Mouse (Mus musculus) cerebellum, adult 18-20 months (tissue): ENCODE results near the gene Grin2b.

Source experiments
- DNase-seq, 2 experiments: peaks; one replicate each; pipeline ENCODE4 v3.0.0; 2021

The Grin2b gene

DNA sequence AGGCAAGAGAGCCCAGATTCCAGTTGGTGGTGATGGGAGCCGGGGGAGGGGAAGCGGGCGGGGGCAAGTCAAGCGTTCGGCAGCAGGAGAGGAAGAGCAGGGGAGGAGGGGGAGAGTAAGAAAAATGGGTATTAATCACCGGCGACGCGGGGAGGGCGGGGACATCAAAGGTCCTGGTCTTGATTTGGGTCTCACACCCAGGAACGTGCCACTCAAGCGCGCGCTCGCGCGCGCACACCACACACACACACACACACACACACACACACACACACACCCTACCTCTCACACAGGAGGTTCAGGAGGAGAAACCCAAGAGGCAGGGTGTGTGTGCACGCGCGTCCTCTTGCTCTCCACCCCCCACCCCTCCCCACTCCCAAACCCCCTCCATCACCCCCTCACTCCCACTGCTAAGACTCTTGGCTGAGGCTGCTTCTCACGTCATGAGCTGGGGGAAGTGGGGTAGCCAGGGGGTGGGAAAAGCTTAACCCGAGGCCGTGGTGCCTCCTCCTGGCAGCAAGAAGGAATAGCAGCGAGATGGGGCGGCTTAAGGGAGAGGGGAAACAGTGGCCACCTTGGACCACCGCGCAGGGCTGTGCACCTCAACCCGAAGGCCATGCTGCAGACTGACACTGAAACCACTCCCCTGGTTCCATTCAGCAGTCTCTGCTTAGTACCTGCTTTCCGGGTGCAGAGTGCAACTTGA is at the start of gene Grin2b:
Grin2b (minus strand) TSS at position 321 of the 706 bp plus-strand sequence.
- peak; percentile 16 to 26 for DNase-seq

DNA sequence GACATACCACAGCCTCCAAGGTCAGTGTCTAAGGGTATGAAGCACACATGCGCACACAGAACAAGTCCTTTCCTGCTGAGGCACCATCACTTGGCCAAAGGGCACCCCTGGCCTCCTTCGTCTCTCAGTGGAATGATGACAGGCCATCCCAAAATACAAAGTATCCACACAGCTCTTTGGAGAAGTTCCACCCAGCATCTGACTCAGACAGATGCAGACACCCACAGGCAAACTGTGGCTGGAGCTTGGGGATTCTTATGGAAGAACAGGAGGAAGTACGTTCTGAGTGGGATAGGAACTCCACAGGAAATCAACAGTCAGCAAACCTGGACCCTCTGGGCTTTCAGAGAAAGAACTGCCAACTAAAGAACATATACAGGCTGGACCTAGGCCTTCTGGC is 48.6 kb upstream of the Grin2b start:
- no peak for DNase-seq

DNA sequence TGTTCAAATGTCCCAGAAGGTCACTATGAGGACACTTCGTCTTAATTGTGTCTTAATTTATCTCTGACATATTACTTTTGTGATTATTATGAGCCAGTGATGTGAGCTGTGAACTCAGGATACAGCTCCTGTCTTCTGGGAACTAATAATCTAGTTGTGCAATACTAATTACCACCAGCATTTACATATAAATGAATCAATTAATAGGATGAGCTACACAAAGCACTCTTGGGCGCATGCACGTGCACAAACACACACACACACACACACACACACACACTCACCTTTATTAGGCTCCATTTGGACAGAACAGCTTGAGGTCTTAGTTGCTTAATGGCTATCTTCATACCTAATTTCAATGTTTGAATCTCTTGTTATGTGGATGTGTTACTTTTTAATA is 37.1 kb upstream of the Grin2b start:
- no peak for DNase-seq

DNA sequence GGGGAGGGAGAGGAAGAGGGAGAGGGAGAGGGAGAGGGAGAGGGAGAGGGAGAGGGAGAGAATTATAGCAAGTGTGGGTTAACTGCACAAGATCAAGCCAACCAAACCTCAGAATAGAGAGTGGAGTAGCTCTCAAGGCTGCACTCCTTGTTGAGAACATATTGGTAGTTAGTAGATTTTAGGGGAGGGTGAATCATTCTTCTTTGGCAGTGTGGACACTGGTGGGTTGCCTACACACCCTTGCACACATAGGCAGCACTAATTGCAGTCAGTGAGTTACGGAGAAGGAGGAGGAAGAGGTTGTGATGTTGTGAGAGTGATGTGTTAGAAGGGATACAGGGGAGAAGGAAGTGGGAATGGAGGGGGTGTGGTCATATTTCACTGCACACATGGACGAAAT is 26.5 kb upstream of the Grin2b start:
- no peak for DNase-seq

DNA sequence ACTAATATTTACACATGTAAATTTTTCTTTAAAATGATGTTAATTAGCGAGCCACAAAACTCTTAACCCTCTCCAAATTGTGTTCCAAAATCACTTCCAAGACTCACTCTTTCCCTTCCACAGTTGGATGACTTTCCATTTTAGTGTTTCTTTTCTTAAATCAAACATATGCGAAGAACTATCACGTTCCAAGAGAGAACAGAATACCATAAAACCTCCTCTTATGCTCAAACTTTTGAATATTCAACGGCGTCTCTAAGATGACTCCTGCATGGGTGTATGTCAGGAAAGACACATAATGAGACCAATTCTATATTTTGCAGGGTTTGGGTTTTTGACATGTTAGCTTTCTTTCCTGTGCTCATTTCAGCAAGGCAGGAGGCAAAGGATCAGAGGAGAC is 21.3 kb upstream of the Grin2b start:
- no peak for DNase-seq

DNA sequence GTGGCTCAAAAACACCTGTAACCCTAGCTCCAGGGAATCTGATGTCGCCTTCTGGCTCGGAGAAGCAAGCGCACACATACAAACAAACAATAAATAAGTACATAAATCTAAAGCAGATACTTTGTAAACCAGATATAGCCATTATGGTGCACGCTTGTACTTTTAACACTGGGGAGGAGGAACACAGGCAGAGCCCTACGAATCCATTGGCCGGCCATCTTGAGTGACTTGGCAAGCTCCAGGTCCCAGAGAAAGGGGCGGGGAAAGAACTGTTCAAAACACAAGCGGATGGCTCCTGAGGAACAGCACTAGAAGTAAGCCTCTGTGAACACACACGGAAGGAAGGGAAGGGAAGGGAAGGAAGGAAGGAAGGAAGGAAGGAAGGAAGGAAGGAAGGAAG is 4.8 kb upstream of the Grin2b start:
- DNase-seq = no peak

DNA sequence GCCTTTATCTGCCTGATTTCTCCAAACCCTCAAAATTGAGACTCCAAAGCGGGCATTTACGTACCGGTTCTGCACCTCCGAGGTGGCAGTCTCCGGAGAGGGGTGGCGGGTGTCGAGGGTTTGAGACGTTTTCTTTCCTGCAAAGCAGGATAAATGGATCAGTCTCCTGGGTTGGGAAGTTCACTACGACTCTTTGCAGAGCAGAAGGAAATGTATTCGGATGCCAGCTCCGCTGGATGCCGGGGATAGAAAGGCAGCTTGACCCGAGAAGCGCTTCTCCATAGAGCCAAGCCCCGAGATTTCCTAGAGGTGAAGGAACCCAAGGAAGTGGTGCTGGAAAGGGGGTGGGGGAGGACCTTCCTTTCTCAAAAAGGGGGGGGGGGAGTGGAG is 515 bp downstream of the Grin2b start:
- DNase-seq = no peak

DNA sequence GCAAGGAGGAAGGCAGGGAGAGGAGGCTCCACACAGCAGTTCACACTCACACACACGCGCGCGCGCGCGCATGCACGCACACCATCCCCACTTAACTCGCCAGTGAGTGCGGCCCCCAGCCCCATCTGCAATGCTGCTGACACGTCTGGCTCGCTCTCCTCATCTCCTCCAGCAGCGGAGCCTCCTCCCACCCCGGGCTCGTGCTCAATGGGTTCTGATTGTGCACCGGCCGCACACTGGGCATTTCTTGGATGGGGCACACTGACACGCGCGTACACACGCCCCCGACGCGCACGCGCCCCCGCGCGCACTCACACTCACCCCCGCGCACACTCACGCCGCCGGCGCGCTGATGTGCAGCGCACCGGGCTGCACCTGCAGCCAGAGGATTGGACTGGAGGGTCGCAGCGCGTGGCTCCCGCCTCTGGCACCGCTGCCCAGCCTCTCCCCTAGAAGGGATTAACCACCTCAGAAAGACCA is 1.1 kb downstream of the Grin2b start:
- DNase-seq = no peak

DNA sequence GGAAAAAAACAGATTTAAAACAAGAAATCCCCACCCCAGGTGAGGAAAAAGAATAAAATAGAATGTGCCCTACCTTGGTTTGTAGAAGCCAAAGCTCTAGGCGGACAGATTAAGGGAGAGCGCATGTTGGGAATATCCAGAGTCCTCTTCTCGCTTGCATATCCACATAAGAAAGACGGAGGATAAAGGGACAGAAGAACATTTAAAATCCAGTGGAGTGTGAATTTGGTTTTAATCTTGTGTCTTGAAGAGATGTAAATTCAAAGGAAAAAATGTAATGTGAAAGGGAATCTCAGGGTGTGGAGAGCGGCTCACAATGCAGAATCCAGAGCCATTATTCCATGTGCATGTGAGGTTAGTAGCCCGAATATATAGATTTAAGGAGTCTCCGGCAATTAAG is 2.0 kb downstream of the Grin2b start:
- no peak for DNase-seq

DNA sequence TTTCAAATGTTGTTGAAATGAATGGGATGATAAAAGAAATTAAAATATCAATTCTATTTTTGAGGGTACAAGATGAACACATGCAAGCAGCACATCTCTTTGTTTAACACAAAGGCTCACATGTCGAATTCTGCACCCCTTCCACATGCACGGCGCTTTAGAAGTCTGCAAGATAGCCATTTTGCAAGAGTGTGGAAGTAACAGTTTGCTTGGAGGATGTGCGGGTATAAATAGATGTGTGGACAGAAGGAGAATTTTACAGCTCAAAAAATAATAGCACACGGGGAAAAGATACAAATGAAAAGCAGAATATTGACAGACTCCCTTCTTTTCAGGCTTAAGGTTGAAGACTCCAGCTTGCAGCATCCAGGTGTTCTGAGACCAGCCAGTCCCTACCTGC is 2.9 kb downstream of the Grin2b start:
- no peak for DNase-seq

DNA sequence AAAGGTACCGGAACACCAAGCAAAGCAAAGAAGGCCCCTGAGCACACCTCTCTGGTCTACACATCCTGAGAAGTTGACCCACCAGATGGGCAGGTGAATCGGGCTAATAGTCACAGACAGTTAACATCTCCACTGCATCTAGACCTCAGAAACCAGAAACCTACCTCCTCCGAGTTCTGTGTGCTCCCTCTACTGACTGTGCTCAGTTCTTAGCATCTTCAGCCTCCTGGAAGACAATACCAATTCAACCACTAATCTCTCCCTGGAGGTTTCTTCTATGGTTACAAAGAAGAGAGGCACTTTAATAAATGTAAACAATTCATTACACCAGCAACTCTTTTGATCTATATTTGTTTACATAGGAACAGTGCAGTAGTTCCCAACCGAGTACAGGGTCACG is 6.0 kb downstream of the Grin2b start:
- DNase-seq = no peak

DNA sequence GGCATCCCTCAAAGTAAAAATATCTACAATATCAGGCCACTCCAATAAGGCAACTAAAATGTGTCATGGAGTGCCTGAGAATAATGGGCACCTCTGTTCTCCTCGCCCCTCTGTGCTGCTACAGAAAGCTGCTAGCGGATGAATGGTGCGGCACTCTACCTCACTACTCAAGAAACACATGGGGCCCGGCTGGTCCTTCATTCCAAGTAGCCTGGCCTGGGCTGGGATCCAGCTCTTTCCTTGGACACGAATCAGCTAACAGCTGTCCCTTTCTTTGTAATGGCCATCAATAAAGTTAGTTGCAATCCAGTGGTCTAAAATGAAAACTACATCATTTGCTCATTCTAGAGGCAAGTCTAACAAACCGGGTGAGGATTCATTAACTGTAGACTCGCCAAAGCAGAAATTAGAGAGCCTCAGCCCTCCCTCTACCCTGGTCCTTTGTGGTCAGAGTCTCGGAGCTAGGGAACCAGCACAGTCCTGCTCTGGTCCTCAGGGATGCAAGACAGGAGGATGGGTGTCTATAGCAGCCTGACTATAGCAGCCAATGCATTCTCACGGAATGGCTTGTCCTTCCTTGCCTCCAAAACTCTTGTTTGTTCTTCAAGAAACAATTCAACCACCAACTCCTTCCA is 7.8 kb downstream of the Grin2b start:
- DNase-seq = peak in 1 of 2 experiments; percentile 21

DNA sequence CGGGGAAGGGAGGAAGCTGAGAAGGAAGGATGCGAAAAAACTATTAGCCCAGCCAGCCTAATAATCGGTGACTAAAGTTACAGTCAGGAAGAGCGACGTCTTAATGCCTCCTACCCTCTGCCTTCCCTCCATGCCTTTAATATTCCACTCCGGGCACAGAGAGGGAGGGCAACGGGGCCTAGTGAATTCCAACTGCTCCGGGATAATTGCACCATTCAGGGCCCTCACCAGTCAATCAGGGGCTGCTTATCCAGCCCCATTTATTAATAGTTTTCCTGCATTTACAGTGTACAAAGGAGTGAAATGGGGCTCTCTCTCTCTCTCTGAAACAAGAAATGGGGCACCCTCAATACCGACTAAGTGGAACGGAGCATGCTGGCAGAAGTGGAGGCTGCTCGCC is 11.2 kb downstream of the Grin2b start:
- no peak for DNase-seq

DNA sequence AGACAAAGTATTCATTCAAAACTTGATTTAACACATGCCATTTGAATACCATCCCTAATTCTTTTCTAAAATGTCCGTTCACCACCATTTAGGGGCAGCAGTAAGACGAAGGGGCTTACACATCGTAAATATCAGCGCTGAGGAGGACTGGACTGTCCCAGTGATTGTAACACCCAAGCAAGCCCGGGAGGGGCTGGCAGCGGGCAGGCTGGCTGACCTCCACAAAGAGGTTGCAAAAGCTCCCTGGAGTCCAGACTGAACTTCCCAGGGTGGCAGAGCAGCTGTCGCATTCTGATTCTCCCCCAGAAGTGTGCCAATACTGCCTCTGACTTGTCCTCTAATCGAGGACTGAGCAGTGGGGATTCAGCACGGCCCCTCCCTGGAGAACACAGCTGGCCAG is 19.9 kb downstream of the Grin2b start:
- DNase-seq = no peak

DNA sequence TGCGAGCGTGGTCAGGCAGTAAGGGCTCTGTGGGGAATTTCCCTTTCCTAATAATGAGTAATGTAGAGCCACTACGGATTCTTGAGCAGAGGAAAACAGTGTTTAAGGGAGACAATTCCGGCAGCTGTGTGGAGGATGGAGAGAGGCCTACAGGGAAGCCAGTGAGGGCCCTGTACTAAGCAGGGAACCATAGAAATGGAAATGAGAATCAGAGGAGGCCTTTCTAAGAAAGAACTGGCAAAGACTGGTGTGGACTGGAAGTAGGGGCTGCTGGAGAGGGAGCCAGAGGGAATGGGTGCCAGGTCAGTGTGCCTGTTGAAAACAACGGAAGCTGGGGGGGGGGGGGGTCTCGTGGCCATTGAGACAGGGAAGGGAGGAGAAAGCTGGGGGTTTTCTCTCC is 23.2 kb downstream of the Grin2b start:
- DNase-seq = no peak

DNA sequence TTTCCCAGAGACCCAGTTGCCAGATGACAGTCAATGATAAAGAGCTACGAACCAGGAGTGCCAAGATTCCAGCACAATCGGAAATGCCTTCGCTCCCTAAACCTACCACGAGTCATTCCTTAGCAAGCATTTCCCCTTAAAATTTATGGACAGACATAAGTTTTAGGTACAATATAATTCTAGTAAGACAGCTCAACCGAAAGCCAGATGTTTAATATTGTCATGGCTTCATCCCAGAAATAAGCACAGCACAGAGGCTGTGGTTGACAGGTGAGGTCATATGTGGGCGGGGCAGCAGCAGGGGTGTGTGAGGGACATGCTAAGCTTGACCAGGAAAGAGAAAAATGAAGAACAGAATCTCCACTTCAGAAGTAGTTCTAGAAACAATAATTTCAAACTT is 33.3 kb downstream of the Grin2b start:
- no peak for DNase-seq

DNA sequence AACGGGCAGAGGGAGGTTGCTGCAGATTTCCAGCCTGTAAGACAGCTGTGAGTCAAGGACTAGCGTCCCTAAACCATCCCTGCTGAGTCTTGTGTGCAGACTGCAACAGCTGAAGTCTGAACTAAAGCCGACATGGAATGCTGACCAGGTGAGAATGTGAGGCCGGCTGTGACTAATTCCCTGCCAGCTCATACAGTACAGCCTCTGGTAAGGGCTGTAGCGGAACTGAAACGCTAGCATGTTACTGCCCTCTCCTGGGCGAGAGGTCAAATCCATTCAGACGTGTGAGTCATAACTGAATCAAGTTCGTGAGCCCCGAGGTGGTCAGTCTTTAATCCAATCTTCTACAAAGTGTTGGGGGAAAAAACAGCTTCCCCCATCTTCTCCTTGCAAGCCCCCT is 42.9 kb downstream of the Grin2b start:
- peak; percentile 21 to 26 for DNase-seq

DNA sequence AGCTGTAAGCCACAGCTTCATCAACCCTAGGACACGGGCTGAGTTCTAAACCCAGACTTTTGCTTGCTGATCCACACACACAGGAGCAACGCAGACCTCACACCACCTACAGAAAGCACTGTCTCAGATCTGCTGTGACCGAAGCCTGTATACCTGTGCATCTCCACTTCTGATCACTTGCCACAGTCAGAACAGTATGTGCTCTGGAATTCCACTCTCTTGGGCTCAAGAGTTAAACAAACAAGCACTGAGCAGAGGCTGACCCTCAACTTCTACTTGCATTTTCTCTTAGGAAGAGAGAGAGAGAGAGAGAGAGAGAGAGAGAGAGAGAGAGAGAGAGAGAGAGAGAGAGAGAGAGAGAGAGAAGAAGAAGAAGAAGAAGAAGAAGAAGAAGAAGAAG is 50.7 kb downstream of the Grin2b start:
- no peak for DNase-seq

DNA sequence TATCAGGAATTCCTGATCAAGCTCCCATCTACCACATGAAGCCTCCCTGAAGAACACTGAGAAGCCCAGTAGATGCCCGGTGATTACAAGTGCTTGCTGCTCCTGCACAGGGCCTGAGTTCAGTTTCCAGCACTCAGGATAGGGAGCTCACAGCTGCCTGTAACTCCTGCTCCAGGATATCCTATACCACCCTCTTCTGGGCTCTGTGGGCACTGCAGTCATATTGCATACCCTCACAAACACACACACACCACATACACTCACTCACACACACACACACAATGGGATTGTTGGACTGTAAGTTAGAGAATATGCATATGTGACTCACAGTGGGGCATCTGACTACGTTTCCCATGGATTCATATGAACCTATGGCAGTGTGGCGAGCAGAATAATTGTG is 55.9 kb downstream of the Grin2b start:
- DNase-seq = no peak

DNA sequence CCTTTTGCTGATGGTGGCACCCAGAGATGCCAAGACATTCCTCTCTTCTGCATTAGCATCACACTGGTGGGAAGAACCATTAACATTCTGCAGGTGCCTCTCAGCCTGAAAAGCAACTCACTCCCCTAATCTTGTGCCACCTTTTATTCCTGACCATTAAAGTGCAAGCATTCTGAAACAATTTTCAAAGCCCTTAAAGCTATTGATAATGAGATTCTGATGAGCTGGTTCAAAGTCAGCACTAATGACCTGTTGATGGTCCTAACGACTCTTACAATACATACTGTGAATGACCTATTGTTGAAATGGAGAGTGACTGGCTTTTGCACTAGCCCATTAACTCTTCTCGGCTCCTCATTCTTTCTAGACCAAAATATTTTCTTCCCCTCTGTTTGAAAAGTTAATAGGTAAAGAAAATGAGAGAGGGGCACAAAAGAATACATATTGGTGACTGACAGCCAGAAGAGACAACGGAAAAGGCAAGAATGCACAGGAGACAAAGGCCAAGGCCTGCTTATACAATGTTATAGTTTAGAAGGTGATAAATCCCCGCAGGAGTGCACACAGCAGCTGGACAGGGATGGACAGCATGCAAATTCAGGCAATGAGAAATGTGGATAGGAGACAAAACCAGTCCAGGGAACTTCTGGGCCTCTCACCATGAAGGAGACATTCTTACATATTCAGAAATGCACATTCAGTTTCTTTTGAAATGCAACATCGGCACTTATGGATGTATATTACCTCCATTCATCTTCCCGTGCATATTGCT is 59.5 kb downstream of the Grin2b start:
- no peak for DNase-seq

DNA sequence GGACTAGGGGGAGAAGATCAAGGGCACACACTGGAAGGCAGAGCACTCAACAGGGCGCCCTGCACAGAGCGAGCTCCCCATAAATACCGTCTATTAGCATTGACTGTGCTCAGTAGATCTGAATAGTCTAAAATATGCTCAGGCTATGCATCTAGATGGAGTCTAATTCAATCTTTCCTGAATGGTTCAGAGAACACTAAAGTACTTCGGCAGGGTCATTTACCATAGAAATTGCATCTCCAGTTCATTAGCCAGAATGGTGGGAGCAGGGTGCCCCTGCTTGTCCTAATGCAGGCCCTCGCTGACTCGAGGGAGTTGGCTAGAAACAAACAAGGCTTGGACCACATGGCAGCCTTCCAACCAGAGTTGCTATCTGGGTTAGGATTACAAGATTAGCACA is 64.1 kb downstream of the Grin2b start:
- DNase-seq = no peak

DNA sequence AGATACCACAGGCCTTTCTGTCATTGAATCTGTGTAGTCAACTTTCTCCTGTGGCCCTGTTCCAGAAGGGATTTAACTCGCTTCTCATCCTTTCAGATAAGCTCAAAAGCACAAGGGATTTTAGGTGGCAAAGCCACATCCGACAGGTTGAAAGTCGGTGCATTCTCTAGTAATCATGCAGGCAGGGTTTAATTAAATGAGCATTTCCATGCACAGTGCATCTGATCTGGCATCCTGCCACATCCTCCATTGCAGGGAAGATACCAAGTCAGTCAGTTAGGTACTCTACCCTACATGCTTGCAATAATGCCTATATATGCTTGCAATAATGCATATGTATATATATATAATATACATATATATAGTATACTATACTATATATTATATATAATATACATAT is 64.8 kb downstream of the Grin2b start:
- DNase-seq = no peak

DNA sequence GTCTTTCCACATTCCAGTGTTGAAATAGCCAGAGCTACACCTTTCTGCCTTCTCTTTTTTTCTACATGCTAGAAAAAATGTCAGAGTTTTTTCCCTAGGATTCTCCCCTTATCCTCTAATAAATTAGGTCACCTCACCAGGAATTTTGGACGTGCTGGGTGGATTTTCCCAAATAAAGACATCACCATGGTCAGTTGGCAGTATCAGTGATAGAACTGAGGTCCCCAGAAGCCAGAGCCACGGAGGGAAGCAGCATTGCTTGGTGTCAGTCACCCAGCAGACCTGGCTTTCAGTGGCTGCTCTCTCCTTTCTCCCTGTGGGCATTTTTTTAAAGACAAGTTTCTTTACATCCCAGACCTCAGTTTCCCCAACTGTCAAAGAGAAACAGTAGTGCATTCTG is 68.1 kb downstream of the Grin2b start:
- no peak for DNase-seq

DNA sequence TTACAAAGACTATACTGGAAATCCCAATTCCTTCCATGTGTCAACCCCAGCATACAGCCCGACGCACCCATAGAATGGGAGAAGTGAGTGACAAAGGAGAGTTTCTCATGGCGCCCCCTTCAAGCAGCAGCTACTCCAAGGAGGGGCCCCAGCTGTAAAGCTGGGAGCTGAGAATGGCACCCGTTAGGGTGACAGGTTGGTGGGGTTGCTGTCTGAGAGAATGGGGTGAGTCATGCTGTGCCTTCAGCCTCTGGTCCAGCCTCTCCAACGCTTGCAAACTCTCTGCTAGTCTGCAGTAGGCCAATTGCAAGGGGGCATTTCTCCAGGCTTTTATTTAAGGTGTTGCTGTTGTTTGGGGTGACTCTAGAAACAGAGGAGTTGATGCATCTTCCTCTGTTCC is 73.1 kb downstream of the Grin2b start:
- DNase-seq = no peak
